Mouse (Mus musculus): ENCODE results near the gene Mbnl2. TPM values are rescaled to one million over a fixed set of nuclear protein-coding genes. Genes with fewer than 3 reads are reported as not detected.

Gene Mbnl2
- polyA plus RNA-seq, 1 experiment: 110 TPM

- Histone ChIP-seq H3K4me1 (ENCODE audit: control insufficient read depth, insufficient read depth, low read length) (peaks cover 6% of the 10 kb centered on the region), H3K4me3 (ENCODE audit: insufficient read depth, low read length) (no peak overlapping the region), H3K27ac (ENCODE audit: insufficient read depth, low read depth, low read length) (no peak overlapping the region)
- TF ChIP-seq POLR2A (IDR thresholded peaks at IDR 0.05; ENCODE audit: borderline replicate concordance, low read depth, low read length) (no peak), CTCF (IDR thresholded peaks at IDR 0.05; ENCODE audit: low read depth, low read length) (no peak)
Measured at GRCm38 (mm10) chr14:120387293-120387692, 111.8 kb downstream of the Mbnl2 start.

GRCm38 (mm10) chr14:120388818-120389691 lies 113.6 kb downstream of the Mbnl2 start:
- H3K4me3 ChIP-seq (ENCODE audit: insufficient read depth, low read length): no peak overlapping the region
- no peak for TF ChIP-seq CTCF (IDR thresholded peaks at IDR 0.05; ENCODE audit: low read depth, low read length)
- TF ChIP-seq POLR2A (IDR thresholded peaks at IDR 0.05; ENCODE audit: borderline replicate concordance, low read depth, low read length): no peak
- H3K4me1 ChIP-seq (ENCODE audit: control insufficient read depth, insufficient read depth, low read length): peaks cover 6% of the 10 kb centered on the region
- no peak overlapping the region for H3K27ac ChIP-seq (ENCODE audit: insufficient read depth, low read depth, low read length)

DNA sequence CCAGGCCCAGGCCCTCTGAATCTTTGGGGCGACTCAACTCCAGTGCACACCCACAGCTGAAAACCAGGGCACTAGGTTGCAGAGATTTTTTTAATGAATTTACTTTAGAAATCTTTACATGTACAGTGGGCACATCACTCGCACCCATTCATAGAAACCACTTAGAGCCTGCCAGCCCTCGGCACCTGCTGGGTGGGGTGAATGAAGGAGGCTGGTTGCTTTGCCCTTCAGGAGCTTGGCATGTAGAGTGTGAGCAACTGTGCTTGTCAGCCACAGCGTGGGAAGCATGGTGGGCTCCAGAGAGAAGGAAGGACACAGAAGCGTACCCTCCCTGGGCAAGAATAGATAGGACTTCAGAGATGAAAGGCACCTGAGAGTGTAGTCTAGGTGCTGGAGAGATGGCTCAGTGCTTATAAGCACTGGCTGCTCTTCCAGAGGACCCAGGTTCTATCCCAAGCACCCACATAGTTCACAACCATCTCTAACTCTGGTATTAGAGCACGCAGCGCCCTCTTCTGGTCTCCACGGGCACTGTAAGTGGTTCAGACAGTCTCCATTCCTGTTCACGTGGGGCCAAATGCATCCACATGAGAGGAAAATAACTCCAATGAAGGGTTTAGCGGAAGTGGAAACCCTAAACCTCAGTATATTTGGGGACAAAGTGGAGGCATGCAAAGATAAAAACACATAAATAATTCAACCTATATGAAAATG lies 114.9 kb downstream of the Mbnl2 start:
- Histone ChIP-seq H3K27ac (ENCODE audit: insufficient read depth, low read depth, low read length) (no peak overlapping the region), H3K4me3 (ENCODE audit: insufficient read depth, low read length) (no peak overlapping the region), H3K4me1 (ENCODE audit: control insufficient read depth, insufficient read depth, low read length) (peaks cover 6% of the 10 kb centered on the region)
- TF ChIP-seq CTCF (IDR thresholded peaks at IDR 0.05; ENCODE audit: low read depth, low read length) (no peak), POLR2A (IDR thresholded peaks at IDR 0.05; ENCODE audit: borderline replicate concordance, low read depth, low read length) (no peak)

GRCm38 (mm10) chr14:120391701-120392100 lies 116.2 kb downstream of the Mbnl2 start:
- TF ChIP-seq CTCF (IDR thresholded peaks at IDR 0.05; ENCODE audit: low read depth, low read length): no peak
- no peak for TF ChIP-seq POLR2A (IDR thresholded peaks at IDR 0.05; ENCODE audit: borderline replicate concordance, low read depth, low read length)
- Histone ChIP-seq H3K27ac (ENCODE audit: insufficient read depth, low read depth, low read length) (no peak overlapping the region), H3K4me1 (ENCODE audit: control insufficient read depth, insufficient read depth, low read length) (peaks cover 6% of the 10 kb centered on the region), H3K4me3 (ENCODE audit: insufficient read depth, low read length) (no peak overlapping the region)

- no peak overlapping the region for H3K27ac ChIP-seq (ENCODE audit: insufficient read depth, low read depth, low read length)
- H3K4me3 ChIP-seq (ENCODE audit: insufficient read depth, low read length): no peak overlapping the region
- H3K4me1 ChIP-seq (ENCODE audit: control insufficient read depth, insufficient read depth, low read length): no peaks in the 10 kb centered on the region
- no peak for TF ChIP-seq POLR2A (IDR thresholded peaks at IDR 0.05; ENCODE audit: borderline replicate concordance, low read depth, low read length)
Measured at GRCm38 (mm10) chr14:120392441-120392840, 117.0 kb downstream of the Mbnl2 start.

DNA sequence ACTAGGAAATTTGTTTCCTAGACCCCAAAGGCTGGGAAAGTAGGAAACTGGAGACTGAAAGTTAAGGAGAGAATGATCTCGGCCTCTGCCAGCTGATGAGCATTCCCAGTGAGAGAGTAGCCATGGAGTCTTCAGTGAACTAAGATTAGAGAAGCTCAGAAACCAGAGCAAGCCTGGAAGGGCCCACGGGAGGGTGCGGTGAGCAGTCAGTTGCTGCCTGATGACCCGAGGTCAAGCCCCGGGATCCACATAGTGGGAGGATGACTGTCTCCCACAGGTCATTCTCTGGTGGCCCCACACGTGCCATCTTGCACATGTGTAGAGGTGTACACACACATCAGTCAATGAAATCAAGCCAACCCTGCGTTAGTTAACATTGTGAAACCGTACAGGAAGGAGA lies 118.0 kb downstream of the Mbnl2 start:
- no peaks in the 10 kb centered on the region for H3K4me1 ChIP-seq (ENCODE audit: control insufficient read depth, insufficient read depth, low read length)
- TF ChIP-seq POLR2A (IDR thresholded peaks at IDR 0.05; ENCODE audit: borderline replicate concordance, low read depth, low read length) (no peak), CTCF (IDR thresholded peaks at IDR 0.05; ENCODE audit: low read depth, low read length) (no peak)
- no peak overlapping the region for H3K27ac ChIP-seq (ENCODE audit: insufficient read depth, low read depth, low read length)
- no peak overlapping the region for H3K4me3 ChIP-seq (ENCODE audit: insufficient read depth, low read length)

GRCm38 (mm10) chr14:120394216-120394615 lies 118.7 kb downstream of the Mbnl2 start:
- no peak for TF ChIP-seq CTCF (IDR thresholded peaks at IDR 0.05; ENCODE audit: low read depth, low read length)
- TF ChIP-seq POLR2A (IDR thresholded peaks at IDR 0.05; ENCODE audit: borderline replicate concordance, low read depth, low read length): no peak
- Histone ChIP-seq H3K4me1 (ENCODE audit: control insufficient read depth, insufficient read depth, low read length) (no peaks in the 10 kb centered on the region), H3K4me3 (ENCODE audit: insufficient read depth, low read length) (no peak overlapping the region), H3K27ac (ENCODE audit: insufficient read depth, low read depth, low read length) (no peak overlapping the region)

DNA sequence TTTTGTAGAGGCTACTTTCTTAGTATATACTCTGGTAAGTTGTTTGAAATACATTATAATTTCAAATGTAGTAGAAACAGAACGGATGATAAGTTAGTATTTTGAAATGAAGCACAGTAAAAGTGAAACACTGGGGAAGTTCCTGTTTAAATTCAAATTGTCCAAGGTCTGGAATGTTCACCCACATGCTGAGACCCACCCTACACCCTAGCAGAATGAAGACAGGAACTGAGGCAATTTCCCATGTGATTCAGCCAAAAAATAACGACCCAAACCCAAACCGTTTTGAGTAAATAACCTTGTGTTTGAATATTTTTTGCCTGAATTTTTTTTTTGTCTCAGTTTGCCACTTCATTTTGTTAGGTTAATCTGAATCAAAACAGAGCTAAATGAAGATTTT lies 119.4 kb downstream of the Mbnl2 start:
- Histone ChIP-seq H3K4me3 (ENCODE audit: insufficient read depth, low read length) (no peak overlapping the region), H3K4me1 (ENCODE audit: control insufficient read depth, insufficient read depth, low read length) (no peaks in the 10 kb centered on the region), H3K27ac (ENCODE audit: insufficient read depth, low read depth, low read length) (no peak overlapping the region)
- TF ChIP-seq POLR2A (IDR thresholded peaks at IDR 0.05; ENCODE audit: borderline replicate concordance, low read depth, low read length) (no peak), CTCF (IDR thresholded peaks at IDR 0.05; ENCODE audit: low read depth, low read length) (no peak)

DNA sequence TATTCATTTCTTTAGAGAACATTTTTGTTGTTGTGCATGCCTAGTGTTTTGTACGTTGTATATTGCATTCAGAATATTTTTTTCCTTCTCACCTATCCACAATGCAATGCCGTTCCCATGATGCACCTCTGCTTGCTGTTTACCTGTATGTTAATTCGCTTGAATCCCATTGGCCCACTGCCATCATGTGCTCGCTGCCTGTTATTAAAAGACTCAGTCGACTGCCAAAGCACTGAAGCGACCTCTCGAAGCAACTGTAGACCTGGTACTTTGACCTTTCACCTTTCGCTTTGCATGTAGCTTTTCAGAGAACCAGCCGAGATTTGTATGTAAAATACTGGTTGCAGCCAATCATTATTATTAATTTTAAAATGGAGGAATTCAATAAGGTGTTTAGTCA lies 120.0 kb downstream of the Mbnl2 start:
- TF ChIP-seq CTCF (IDR thresholded peaks at IDR 0.05; ENCODE audit: low read depth, low read length) (no peak), POLR2A (IDR thresholded peaks at IDR 0.05; ENCODE audit: borderline replicate concordance, low read depth, low read length) (no peak)
- no peak overlapping the region for H3K4me3 ChIP-seq (ENCODE audit: insufficient read depth, low read length)
- H3K27ac ChIP-seq (ENCODE audit: insufficient read depth, low read depth, low read length): no peak overlapping the region
- no peaks in the 10 kb centered on the region for H3K4me1 ChIP-seq (ENCODE audit: control insufficient read depth, insufficient read depth, low read length)
